Mouse (Mus musculus) G1E (cell line): ENCODE measurements at regions not wholly inside any gene's neighbourhood (a gene's known extent, or its start where the extent isn't known, plus 50 kb on each side); places are given as distances from the start of the nearest gene placed in this dataset.

Experiments
- CTCF ChIP-seq: IDR thresholded peaks from 2 replicates; pipeline ENCODE4 v1.5.1; 2012; ENCODE audit warnings: low read depth, low read length, inconsistent platforms, mixed read lengths
- GATA1 ChIP-seq: IDR thresholded peaks from 2 replicates; pipeline ENCODE4 v1.6.1; 2012; ENCODE audit warnings: borderline replicate concordance, low read length, inconsistent platforms, mixed read lengths
- POLR2AphosphoS5 ChIP-seq: IDR thresholded peaks from 2 replicates; pipeline ENCODE4 v1.6.1; 2012; ENCODE audit warnings: low read depth, low read length, inconsistent platforms; ENCODE audit not compliant: insufficient replicate concordance
- TAL1 ChIP-seq: conservative IDR thresholded peaks from 2 replicates; pipeline ENCODE4 v1.6.1; 2012; ENCODE audit warnings: low read depth, low read length, inconsistent platforms, mixed read lengths

- TF ChIP-seq CTCF (no peak), GATA1 (no peak), TAL1 (no peak), POLR2AphosphoS5 (no peak)
These were observed 117.7 kb upstream of the Unc5b start for GRCm38 (mm10) chr10:60948983-60949677.
